Mouse (Mus musculus) heart, embryonic 15.5 days (tissue): ENCODE data around the gene Skida1. TPM values are rescaled to one million over a fixed set of nuclear protein-coding genes. Genes with fewer than 3 reads are reported as not detected.

Experiments
- ATAC-seq: fragments of 200-750 bp; cut with Nextera tagmentation; replicated peaks from 2 replicates; pipeline ENCODE4 v1.8.0; 2017; ENCODE audit warnings: low read depth, moderate TSS enrichment; ENCODE audit not compliant: insufficient number of reproducible peaks, insufficient read depth, low FRiP score
- H3K27ac ChIP-seq: fragments of 300-500 bp; sonication (generic); 2 replicates; pipeline ENCODE4 v1.5.1; 2015; ENCODE audit warnings: mild to moderate bottlenecking, inconsistent platforms
- H3K27me3 ChIP-seq: fragments of 300-500 bp; sonication (generic); 2 replicates; pipeline ENCODE4 v1.6.1; 2015; ENCODE audit warnings: inconsistent platforms
- H3K36me3 ChIP-seq: fragments of 300-500 bp; sonication (generic); 2 replicates; pipeline ENCODE4 v1.6.1; 2015; ENCODE audit warnings: mild to moderate bottlenecking, inconsistent platforms
- H3K4me1 ChIP-seq: fragments of 300-500 bp; sonication (generic); replicated peaks from 2 replicates; pipeline ENCODE4 v1.6.1; 2015; ENCODE audit warnings: inconsistent platforms
- H3K4me2 ChIP-seq: fragments of 300-500 bp; sonication (generic); 2 replicates; pipeline ENCODE4 v1.6.1; 2015; ENCODE audit warnings: inconsistent platforms, mild to moderate bottlenecking, moderate library complexity
- H3K4me3 ChIP-seq: fragments of 300-500 bp; sonication (generic); 2 replicates; pipeline ENCODE4 v1.5.1; 2015; ENCODE audit warnings: mild to moderate bottlenecking, inconsistent platforms
- H3K9ac ChIP-seq: fragments of 300-500 bp; sonication (generic); 2 replicates; pipeline ENCODE4 v1.6.1; 2015; ENCODE audit warnings: mild to moderate bottlenecking, inconsistent platforms
- H3K9me3 ChIP-seq: fragments of 300-500 bp; sonication (generic); replicated peaks from 2 replicates; pipeline ENCODE4 v1.6.1; 2016; ENCODE audit warnings: inconsistent platforms
- WGBS: fragments of 180-500 bp; shearing (Covaris S2); methylation state at CpG from one replicate; pipeline ENCODE4 v1.1.7; 2015; ENCODE audit warnings: mixed read lengths; 5-methylcytosine and 5-hydroxymethylcytosine counted together
- polyA plus RNA-seq: library from polyadenylated mRNA; unstranded; fragments of >200 nt; fragmentation: Nextera tagmentation; extraction: Ambion mirVana; gene quantifications from 2 replicates; pipeline ENCODE4 v1.2.1, GENCODE M21; 2015

Gene Skida1
- polyA plus RNA-seq, 1 experiment from 2014 or later: 4.8 TPM

GRCm38 (mm10) chr2:18033166-18034108 is 15.4 kb downstream of the Skida1 start:
- H3K9me3 ChIP-seq: no peaks in the 10 kb centered on the region
- H3K4me1 ChIP-seq: peaks cover 26% of the 10 kb centered on the region
- no peaks in the 10 kb centered on the region for H3K27me3 ChIP-seq
- H3K4me3 ChIP-seq: no peak overlapping the region
- no peaks in the 10 kb centered on the region for H3K36me3 ChIP-seq
- no peak for ATAC-seq
- no peak overlapping the region for H3K27ac ChIP-seq
- 62% methylated on average over 10 of the region's 10 CpGs for WGBS
- H3K9ac ChIP-seq: no peak overlapping the region
- H3K4me2 ChIP-seq: peak overlapping the region; percentile 96; the same call in 1 of the 2 replicates

- H3K4me1 ChIP-seq: peaks cover 23% of the 10 kb centered on the region
- H3K4me3 ChIP-seq: no peak overlapping the region
These were observed 16.3 kb downstream of the Skida1 start for GRCm38 (mm10) chr2:18032538-18032895.

GRCm38 (mm10) chr2:18031831-18032537 is 16.9 kb downstream of the Skida1 start:
- Histone ChIP-seq H3K4me1 (peaks cover 23% of the 10 kb centered on the region), H3K9me3 (no peaks in the 10 kb centered on the region), H3K4me2 (peak overlapping the region; percentile 96), H3K9ac (peak overlapping the region; percentile 74), H3K27me3 (no peaks in the 10 kb centered on the region), H3K27ac (no peak overlapping the region), H3K36me3 (no peaks in the 10 kb centered on the region), H3K4me3 (peak overlapping the region; percentile 53)
- ATAC-seq: no peak
- WGBS: 7% methylated on average over 34 of the region's 34 CpGs

More at GRCm38 (mm10) chr2:18032538-18032895, 16.3 kb downstream of the Skida1 start:
- H3K9ac ChIP-seq: no peak overlapping the region
- H3K9me3 ChIP-seq: no peaks in the 10 kb centered on the region
- H3K36me3 ChIP-seq: no peaks in the 10 kb centered on the region
- peak overlapping the region; percentile 96 for H3K4me2 ChIP-seq
- WGBS: 64% methylated on average over 5 of the region's 5 CpGs
- no peaks in the 10 kb centered on the region for H3K27me3 ChIP-seq
- no peak overlapping the region for H3K27ac ChIP-seq
- ATAC-seq: no peak

GRCm38 (mm10) chr2:18031271-18031821 is 17.5 kb downstream of the Skida1 start:
- Histone ChIP-seq H3K4me2 (peak overlapping the region; percentile 96), H3K9ac (peak overlapping the region; percentile 74), H3K4me1 (peaks cover 27% of the 10 kb centered on the region), H3K36me3 (no peaks in the 10 kb centered on the region), H3K27ac (no peak overlapping the region), H3K9me3 (no peaks in the 10 kb centered on the region), H3K27me3 (no peaks in the 10 kb centered on the region), H3K4me3 (peak overlapping the region; percentile 53)
- 8% methylated on average over 26 of the region's 26 CpGs for WGBS
- no peak for ATAC-seq

GRCm38 (mm10) chr2:18030581-18030980 is 18.3 kb downstream of the Skida1 start:
- Histone ChIP-seq H3K4me2 (peak overlapping the region; percentile 96), H3K4me3 (no peak overlapping the region), H3K27ac (no peak overlapping the region), H3K27me3 (no peaks in the 10 kb centered on the region), H3K4me1 (peaks cover 30% of the 10 kb centered on the region), H3K9ac (no peak overlapping the region), H3K36me3 (no peaks in the 10 kb centered on the region), H3K9me3 (no peaks in the 10 kb centered on the region)
- WGBS: 73% methylated on average over 8 of the region's 8 CpGs
- no peak for ATAC-seq

- no peak for ATAC-seq
- no peaks in the 10 kb centered on the region for H3K9me3 ChIP-seq
- H3K4me2 ChIP-seq: no peak overlapping the region
- H3K27ac ChIP-seq: no peak overlapping the region
- H3K4me1 ChIP-seq: peaks cover 33% of the 10 kb centered on the region
- 90% methylated on average over 7 of the region's 7 CpGs for WGBS
- H3K27me3 ChIP-seq: no peaks in the 10 kb centered on the region
- no peak overlapping the region for H3K4me3 ChIP-seq
- no peak overlapping the region for H3K9ac ChIP-seq
- H3K36me3 ChIP-seq: no peaks in the 10 kb centered on the region
These were observed 19.2 kb downstream of the Skida1 start for GRCm38 (mm10) chr2:18029656-18030055.

- Histone ChIP-seq H3K4me3 (peak overlapping the region; percentile 70), H3K9ac (peak overlapping the region; percentile 84), H3K27me3 (no peaks in the 10 kb centered on the region), H3K27ac (peak overlapping the region; percentile 99), H3K4me2 (peak overlapping the region; percentile 98), H3K4me1 (peaks cover 33% of the 10 kb centered on the region), H3K36me3 (no peaks in the 10 kb centered on the region), H3K9me3 (no peaks in the 10 kb centered on the region)
- ATAC-seq: peak; percentile 86
- WGBS: under 1% methylated on average over 61 of the region's 61 CpGs
These were observed 20.5 kb downstream of the Skida1 start for GRCm38 (mm10) chr2:18028140-18029021.

- H3K9me3 ChIP-seq: no peaks in the 10 kb centered on the region
- peak overlapping the region; percentile 98 for H3K4me2 ChIP-seq
- ATAC-seq: peak; percentile 87
- peaks cover 30% of the 10 kb centered on the region for H3K4me1 ChIP-seq
- peak overlapping the region; percentile 84 for H3K9ac ChIP-seq
- under 1% methylated on average over 43 of the region's 44 CpGs for WGBS
- peak overlapping the region; percentile 99 for H3K27ac ChIP-seq
- H3K36me3 ChIP-seq: no peaks in the 10 kb centered on the region
- H3K27me3 ChIP-seq: no peaks in the 10 kb centered on the region
- H3K4me3 ChIP-seq: peak overlapping the region; percentile 70
These were observed 21.3 kb downstream of the Skida1 start for GRCm38 (mm10) chr2:18027448-18028139.

GRCm38 (mm10) chr2:18026116-18026947 is 22.5 kb downstream of the Skida1 start:
- ATAC-seq: no peak
- Histone ChIP-seq H3K36me3 (no peaks in the 10 kb centered on the region), H3K4me2 (peak overlapping the region; percentile 98), H3K9me3 (no peaks in the 10 kb centered on the region), H3K4me1 (peaks cover 23% of the 10 kb centered on the region), H3K9ac (peak overlapping the region; percentile 84), H3K27ac (peak overlapping the region; percentile 99), H3K27me3 (no peaks in the 10 kb centered on the region), H3K4me3 (peak overlapping the region; percentile 70)
- WGBS: under 1% methylated on average over 44 of the region's 44 CpGs

GRCm38 (mm10) chr2:18025781-18026115 is 23.1 kb downstream of the Skida1 start:
- WGBS: 1% methylated on average over 14 of the region's 14 CpGs
- ATAC-seq: no peak
- peak overlapping the region; percentile 98 for H3K4me2 ChIP-seq
- no peaks in the 10 kb centered on the region for H3K9me3 ChIP-seq
- H3K4me3 ChIP-seq: peak overlapping the region; percentile 70
- H3K27me3 ChIP-seq: no peaks in the 10 kb centered on the region
- peak overlapping the region; percentile 99 for H3K27ac ChIP-seq
- no peaks in the 10 kb centered on the region for H3K36me3 ChIP-seq
- H3K4me1 ChIP-seq: peaks cover 19% of the 10 kb centered on the region
- H3K9ac ChIP-seq: peak overlapping the region; percentile 84
